Mouse (Mus musculus) midbrain, embryonic 11.5 days (tissue): ENCODE results near the gene Tuba4a. TPM values are rescaled to one million over a fixed set of nuclear protein-coding genes. Genes with fewer than 3 reads are reported as not detected.

Experiments used
- ATAC-seq: fragments of 200-750 bp; cut with Nextera tagmentation; 2 replicates; pipeline ENCODE4 v1.8.0; 2017; ENCODE audit warnings: moderate TSS enrichment, moderate library complexity; ENCODE audit not compliant: low FRiP score
- DNase-seq: peaks from one replicate; pipeline ENCODE4 v3.0.0; 2015; ENCODE audit warnings: low spot score; ENCODE audit errors: missing footprints
- H3K27ac ChIP-seq: fragments of 300-500 bp; sonication (generic); 2 replicates; pipeline ENCODE4 v1.5.1; 2014; ENCODE audit warnings: low read depth, low read length
- H3K27me3 ChIP-seq: fragments of 300-500 bp; sonication (generic); 2 replicates; pipeline ENCODE4 v1.6.1; 2014; ENCODE audit warnings: mild to moderate bottlenecking, low read length, moderate library complexity, mixed read lengths; ENCODE audit not compliant: control insufficient read depth, insufficient read depth
- H3K36me3 ChIP-seq: fragments of 300-500 bp; sonication (generic); 2 replicates; pipeline ENCODE4 v1.6.1; 2014; ENCODE audit warnings: mild to moderate bottlenecking, low read length, moderate library complexity, mixed read lengths; ENCODE audit not compliant: control insufficient read depth, insufficient read depth
- H3K4me1 ChIP-seq: fragments of 300-500 bp; sonication (generic); 2 replicates; pipeline ENCODE4 v1.6.1; 2014; ENCODE audit warnings: low read length; ENCODE audit not compliant: control insufficient read depth, insufficient read depth
- H3K4me2 ChIP-seq: fragments of 300-500 bp; sonication (generic); 2 replicates; pipeline ENCODE4 v1.6.1; 2014; ENCODE audit warnings: mild to moderate bottlenecking, moderate library complexity
- H3K4me3 ChIP-seq: fragments of 300-500 bp; sonication (generic); 2 replicates; pipeline ENCODE4 v1.5.1; 2014; ENCODE audit warnings: low read depth, low read length
- H3K9ac ChIP-seq: fragments of 300-500 bp; sonication (generic); 2 replicates; pipeline ENCODE4 v1.6.1; 2014; ENCODE audit warnings: low read length
- H3K9me3 ChIP-seq: fragments of 300-500 bp; sonication (generic); 2 replicates; pipeline ENCODE4 v1.6.1; 2016; ENCODE audit warnings: low read length; ENCODE audit not compliant: control insufficient read depth
- WGBS: fragments of 180-500 bp; shearing (Covaris S2); extraction: QIAGEN DNeasy Blood & Tissue Kit; methylation state at CpG from one replicate; pipeline ENCODE4 v1.1.7; 2014; 5-methylcytosine and 5-hydroxymethylcytosine counted together
- polyA plus RNA-seq: library from polyadenylated mRNA; unstranded; fragments of >200 nt; fragmentation: Nextera tagmentation; extraction: Ambion mirVana; gene quantifications from 2 replicates; pipeline ENCODE4 v1.2.1, GENCODE M21; 2014

Gene Tuba4a
- polyA plus RNA-seq, 1 experiment from 2014 or later: 9.6 TPM

DNA sequence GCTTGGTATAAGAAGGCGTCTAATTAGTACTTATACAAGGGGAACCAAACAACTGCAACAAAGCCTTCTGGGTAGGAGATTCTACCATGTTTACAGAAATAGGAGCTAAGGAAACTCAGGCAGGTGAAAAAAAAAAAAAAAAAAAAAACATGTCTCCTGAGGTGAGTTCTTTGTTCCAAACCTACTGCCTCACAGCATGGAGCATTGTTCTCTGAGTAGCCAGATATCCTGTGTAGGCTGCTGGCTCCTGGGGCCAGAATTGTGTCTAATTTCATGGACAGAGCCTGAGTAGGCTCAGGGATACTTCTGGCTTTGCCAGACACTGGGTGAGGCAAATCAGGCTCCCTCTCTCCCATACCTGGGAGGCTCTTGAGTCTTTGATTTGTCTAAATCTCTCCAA lies 8.0 kb upstream of the Tuba4a start:
- Histone ChIP-seq H3K27ac (no peak overlapping the region), H3K4me3 (no peak overlapping the region), H3K36me3 (no peaks in the 10 kb centered on the region), H3K4me1 (no peaks in the 10 kb centered on the region), H3K9ac (no peak overlapping the region), H3K9me3 (no peaks in the 10 kb centered on the region), H3K27me3 (no peaks in the 10 kb centered on the region), H3K4me2 (no peak overlapping the region)
- no peak for DNase-seq
- no peak for ATAC-seq
- WGBS: 93% methylated on average over 1 of the region's 1 CpGs

DNA sequence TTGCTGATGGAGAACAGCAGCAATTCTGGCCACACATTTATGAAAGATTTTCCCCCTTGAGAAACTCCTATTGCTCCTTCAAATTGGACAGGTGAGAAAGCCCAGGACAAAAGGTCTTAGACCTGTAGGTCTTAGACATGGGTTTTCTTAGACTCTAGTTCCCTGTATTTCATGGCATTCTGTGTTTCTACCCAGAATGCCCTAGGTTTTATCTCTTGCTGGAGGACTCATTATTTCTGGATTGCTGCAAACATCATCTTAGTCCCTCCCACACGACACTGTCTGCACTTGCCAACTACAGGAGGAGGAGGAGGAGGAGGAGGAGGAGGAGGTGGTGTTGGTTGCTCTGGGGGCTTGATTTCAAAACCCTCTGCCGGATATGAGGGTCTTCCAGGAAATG lies 6.5 kb upstream of the Tuba4a start:
- Histone ChIP-seq H3K27me3 (peaks cover 4% of the 10 kb centered on the region), H3K4me3 (no peak overlapping the region), H3K36me3 (no peaks in the 10 kb centered on the region), H3K27ac (no peak overlapping the region), H3K4me1 (no peaks in the 10 kb centered on the region), H3K9me3 (no peaks in the 10 kb centered on the region), H3K4me2 (no peak overlapping the region), H3K9ac (no peak overlapping the region)
- 78% methylated on average over 2 of the region's 2 CpGs for WGBS
- ATAC-seq (no peak), DNase-seq (no peak)

DNA sequence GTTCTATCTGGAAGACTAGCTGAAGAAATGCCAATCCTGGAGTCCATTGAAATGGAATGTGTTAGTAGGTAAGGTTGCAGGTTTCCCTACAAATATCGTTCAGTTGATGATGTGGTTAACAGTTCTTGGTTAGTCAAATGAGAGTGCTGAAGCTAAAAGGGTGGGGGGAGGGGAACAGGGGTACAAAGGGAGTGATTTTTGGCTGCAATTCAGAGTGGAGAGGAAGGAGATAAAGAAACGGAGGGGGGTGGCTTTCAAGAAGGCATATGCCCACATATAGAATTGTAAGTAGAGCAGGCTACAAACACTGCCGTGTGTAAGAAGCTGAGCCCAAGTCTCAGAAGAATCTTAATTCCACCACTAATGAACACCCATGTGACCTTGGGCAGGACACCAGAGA lies 5.8 kb upstream of the Tuba4a start:
- Histone ChIP-seq H3K4me2 (no peak overlapping the region), H3K9ac (no peak overlapping the region), H3K4me3 (no peak overlapping the region), H3K27ac (no peak overlapping the region), H3K36me3 (no peaks in the 10 kb centered on the region), H3K4me1 (no peaks in the 10 kb centered on the region), H3K9me3 (no peaks in the 10 kb centered on the region), H3K27me3 (peaks cover 11% of the 10 kb centered on the region)
- WGBS: 62% methylated on average over 3 of the region's 3 CpGs
- ATAC-seq (no peak), DNase-seq (no peak)

DNA sequence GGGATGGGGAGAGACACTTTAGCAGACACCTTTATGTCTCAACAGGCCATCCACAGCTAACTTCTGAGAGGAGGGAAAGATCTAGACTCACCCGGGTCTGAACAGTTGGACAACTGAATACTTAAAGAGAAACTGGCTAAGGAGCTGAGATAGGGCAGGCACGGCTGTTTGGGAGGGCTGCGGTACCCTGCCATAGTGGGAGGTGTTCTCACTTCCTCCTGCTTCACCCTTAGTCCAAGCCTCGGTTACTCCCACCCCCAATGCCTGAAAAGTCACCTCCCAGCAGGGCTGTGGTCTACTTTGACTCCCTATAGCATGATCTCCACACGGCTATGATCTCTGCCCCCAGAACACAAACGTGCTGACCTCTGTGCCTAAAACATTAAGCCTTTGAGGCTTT lies 3.9 kb upstream of the Tuba4a start:
- no peak overlapping the region for H3K9ac ChIP-seq
- no peaks in the 10 kb centered on the region for H3K36me3 ChIP-seq
- no peak overlapping the region for H3K4me2 ChIP-seq
- no peak overlapping the region for H3K27ac ChIP-seq
- DNase-seq: no peak
- peaks cover 7% of the 10 kb centered on the region for H3K4me1 ChIP-seq
- H3K4me3 ChIP-seq: no peak overlapping the region
- peaks cover 30% of the 10 kb centered on the region for H3K27me3 ChIP-seq
- 73% methylated on average over 6 of the region's 6 CpGs for WGBS
- ATAC-seq: no peak
- no peaks in the 10 kb centered on the region for H3K9me3 ChIP-seq

DNA sequence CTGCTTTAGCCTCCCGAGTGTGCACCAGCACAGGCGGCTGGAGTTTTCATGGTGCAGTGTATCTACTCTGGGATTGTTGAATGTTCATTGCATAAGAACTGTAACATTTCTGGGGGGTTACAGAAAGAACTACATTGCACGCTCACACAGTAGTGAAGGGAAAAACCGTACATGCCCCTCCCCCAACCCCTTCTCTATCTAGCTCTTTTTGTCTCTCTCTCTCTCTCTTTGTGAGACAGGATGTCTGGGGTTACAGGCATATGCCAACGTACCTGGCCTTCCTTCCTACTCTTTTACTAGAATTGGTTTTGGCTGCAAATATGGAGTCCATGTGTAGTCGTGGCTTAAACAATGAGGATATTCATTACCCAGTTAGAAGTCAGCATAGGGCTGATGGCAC lies 3.3 kb upstream of the Tuba4a start:
- H3K9ac ChIP-seq: no peak overlapping the region
- no peak for DNase-seq
- ATAC-seq: no peak
- peaks cover 37% of the 10 kb centered on the region for H3K27me3 ChIP-seq
- H3K27ac ChIP-seq: no peak overlapping the region
- 82% methylated on average over 6 of the region's 6 CpGs for WGBS
- H3K4me2 ChIP-seq: no peak overlapping the region
- H3K4me3 ChIP-seq: no peak overlapping the region
- H3K4me1 ChIP-seq: peaks cover 11% of the 10 kb centered on the region
- H3K9me3 ChIP-seq: no peaks in the 10 kb centered on the region
- H3K36me3 ChIP-seq: no peaks in the 10 kb centered on the region

DNA sequence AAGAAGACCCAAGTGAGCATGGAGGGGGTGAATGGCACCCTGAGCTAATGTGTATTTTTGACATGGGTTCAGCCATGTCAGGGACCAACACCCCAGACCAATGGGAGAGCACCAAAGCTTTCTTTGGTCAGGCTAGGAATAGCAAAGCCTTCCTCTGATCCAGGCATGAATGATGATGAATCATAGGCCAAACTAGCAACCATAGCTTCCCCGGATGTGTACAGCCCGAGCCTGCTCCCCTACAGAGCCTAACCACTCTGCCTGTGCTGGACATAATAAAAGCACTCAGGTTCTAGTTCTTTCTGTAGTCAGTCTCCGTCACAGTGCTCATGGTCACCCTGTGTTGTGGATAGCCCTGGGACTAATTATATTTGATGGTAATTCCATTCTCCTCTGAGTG lies 1.9 kb upstream of the Tuba4a start:
- ATAC-seq (no peak), DNase-seq (no peak)
- Histone ChIP-seq H3K27me3 (peaks cover 47% of the 10 kb centered on the region), H3K9me3 (no peaks in the 10 kb centered on the region), H3K4me2 (no peak overlapping the region), H3K9ac (no peak overlapping the region), H3K27ac (no peak overlapping the region), H3K4me1 (peaks cover 11% of the 10 kb centered on the region), H3K36me3 (no peaks in the 10 kb centered on the region), H3K4me3 (no peak overlapping the region)
- WGBS: 88% methylated on average over 3 of the region's 3 CpGs

DNA sequence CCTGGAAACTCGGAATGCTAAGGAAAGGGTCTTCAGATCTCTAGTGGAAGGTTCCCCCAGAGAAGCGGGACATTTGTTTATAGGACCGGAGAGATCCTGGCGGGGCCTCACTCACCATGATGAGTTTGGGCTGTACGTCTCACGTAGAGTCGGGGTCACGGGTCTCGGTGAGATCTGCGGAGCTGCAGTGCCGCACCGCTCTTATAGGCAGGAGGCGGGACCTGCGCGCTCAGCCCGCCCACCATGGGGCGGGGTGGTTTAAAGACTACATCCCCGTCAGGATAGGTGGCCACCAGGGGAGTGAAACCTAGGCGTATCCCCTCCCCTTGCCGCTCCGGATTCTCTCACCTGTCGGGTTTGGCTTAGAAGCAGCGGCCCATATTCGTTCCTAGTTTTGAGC lies 587 bp downstream of the Tuba4a start:
- Histone ChIP-seq H3K27ac (no peak overlapping the region), H3K36me3 (0 out of 2 replicates have a peak, but pooled peaks cover 4% of the 10 kb centered on the region), H3K9me3 (no peaks in the 10 kb centered on the region), H3K4me3 (peak overlapping the region; percentile 49), H3K4me1 (peaks cover 11% of the 10 kb centered on the region), H3K27me3 (peaks cover 47% of the 10 kb centered on the region), H3K9ac (peak overlapping the region; percentile 47), H3K4me2 (peak overlapping the region; percentile 94)
- ATAC-seq (peak; percentile 81), DNase-seq (peak; percentile 94)
- WGBS: under 1% methylated on average over 24 of the region's 24 CpGs

DNA sequence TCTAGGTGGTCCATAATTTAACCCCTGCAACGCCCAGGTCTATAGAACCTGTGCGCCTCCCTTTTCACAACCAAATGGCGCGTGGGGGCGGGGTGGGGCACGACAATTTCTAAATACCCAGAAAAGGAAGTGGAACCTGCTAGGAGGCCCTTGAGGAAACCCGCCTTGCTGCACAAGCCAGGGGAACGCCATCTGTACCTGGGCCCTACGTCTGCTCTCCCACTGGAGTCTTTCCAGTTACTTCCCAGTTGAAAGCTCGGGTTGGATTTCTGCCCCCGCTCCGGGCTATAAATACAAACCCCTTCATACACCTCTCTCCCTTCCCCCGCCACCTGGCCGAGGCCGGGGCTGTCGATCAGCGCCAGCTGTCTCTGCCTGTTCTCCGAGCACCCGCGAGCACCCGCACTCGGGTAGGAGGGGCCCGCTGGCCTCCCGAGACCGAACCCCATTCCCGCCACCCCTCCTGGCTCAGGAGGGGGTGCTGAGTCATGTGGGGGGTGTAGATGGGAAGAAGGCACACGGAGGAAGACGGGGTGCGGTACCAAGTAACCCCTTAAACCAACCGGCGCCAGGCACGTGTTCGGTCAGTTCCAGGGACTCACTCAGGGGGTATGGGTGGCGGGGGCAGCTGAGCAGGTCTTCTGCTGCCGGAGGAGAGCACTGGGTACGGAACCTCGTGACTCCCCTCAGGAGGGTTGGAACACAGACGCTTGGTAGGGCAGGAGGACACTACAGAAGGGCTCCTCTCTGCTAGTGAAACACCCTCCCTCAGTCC lies 1.3 kb downstream of the Tuba4a start:
- ATAC-seq (peak; percentile 58; the same call in 1 of the 2 replicates), DNase-seq (peak; percentile 87)
- H3K9ac ChIP-seq: peak overlapping the region; percentile 36; the same call in 1 of the 2 replicates
- peak overlapping the region; percentile 49 for H3K4me3 ChIP-seq
- peaks cover 47% of the 10 kb centered on the region for H3K27me3 ChIP-seq
- H3K9me3 ChIP-seq: no peaks in the 10 kb centered on the region
- no peak overlapping the region for H3K27ac ChIP-seq
- 3% methylated on average over 38 of the region's 38 CpGs for WGBS
- H3K4me1 ChIP-seq: peaks cover 11% of the 10 kb centered on the region
- H3K36me3 ChIP-seq: peaks cover 4% of the 10 kb centered on the region; the same call in 1 of the 2 replicates
- H3K4me2 ChIP-seq: peak overlapping the region; percentile 94

DNA sequence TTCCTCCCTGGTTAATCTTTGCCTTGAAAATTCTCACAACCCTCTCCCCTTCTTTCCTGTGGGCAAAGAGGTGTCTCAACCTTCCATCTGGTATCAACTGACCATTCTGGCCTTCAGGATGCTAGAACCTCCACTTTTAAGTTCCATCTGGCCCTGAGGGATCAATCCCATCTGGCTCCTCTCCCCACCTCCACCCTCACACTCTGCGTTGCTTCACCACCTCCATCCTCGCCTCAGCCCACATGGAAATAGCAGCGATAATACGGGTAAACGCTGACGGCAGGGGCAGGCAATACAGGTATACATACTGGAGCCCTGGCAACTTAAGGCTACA lies 1.8 kb downstream of the Tuba4a start:
- Histone ChIP-seq H3K36me3 (peaks cover 4% of the 10 kb centered on the region; the same call in 1 of the 2 replicates), H3K9me3 (no peaks in the 10 kb centered on the region), H3K4me3 (peak overlapping the region; percentile 49; the same call in 1 of the 2 replicates), H3K4me1 (peaks cover 11% of the 10 kb centered on the region), H3K9ac (no peak overlapping the region), H3K27ac (no peak overlapping the region), H3K4me2 (peak overlapping the region; percentile 94; the same call in 1 of the 2 replicates), H3K27me3 (peaks cover 47% of the 10 kb centered on the region)
- ATAC-seq (no peak), DNase-seq (peak; percentile 85)
- WGBS: 9% methylated on average over 6 of the region's 6 CpGs
